23 mouse cellular contexts compared by ENCODE assay signal in the genomic region with DNA sequence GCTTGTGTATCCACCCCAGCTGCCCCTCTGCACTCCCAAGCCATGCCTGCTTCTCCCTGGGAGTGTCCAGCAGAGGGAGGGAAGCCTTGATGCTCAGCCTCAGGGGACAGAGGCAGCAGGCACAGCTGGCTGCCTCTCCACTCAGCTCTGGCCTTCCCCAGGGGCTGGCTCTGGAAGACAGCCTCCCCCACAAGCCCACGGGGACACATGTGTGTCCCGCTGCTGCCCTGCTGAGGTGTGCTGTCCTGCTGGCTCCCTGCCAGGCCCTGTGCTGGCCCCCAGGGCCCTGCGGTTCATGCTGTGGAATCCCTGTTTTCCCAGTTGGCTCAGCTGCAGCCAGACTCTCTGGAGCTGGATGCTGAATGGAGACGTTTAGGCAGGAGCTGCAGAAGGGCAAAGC. TPM values are rescaled to one million over a fixed set of nuclear protein-coding genes. Genes with fewer than 3 reads are reported as not detected.
DNase-seq lines count a peak whose midpoint lies in the region; ATAC-seq and TF ChIP-seq lines count a peak whose summit lies in the region.
"Not testable (repeated sequence)": the region's sequence is repeated elsewhere in the genome, so short reads cannot be mapped to it uniquely, and the experiment has no call there.
"Had no signal": no experiment of that assay in that cellular context is flagged by ENCODE, and none has a peak within 500 bp of the region (broad histone marks: within the 10 kb centered on the region; RNA-seq: fewer than 3 reads in every experiment).

No protein-coding gene starts in this region.

- H3K4me1 ChIP-seq in embryonic facial prominence, embryonic 14.5 days (ENCODE audit: control insufficient read depth, insufficient read depth, low read length); heart, embryonic 12.5 days (replicated peaks); hindbrain, embryonic 12.5 days; kidney, embryonic 16.5 days (ENCODE audit: insufficient read depth, low read length); limb, embryonic 13.5 days; midbrain, embryonic 13.5 days (replicated peaks): not testable (repeated sequence)
- H3K4me1 ChIP-seq in olfactory bulb, adult 2 months (ENCODE audit: control insufficient read depth, insufficient read depth, low read length): peaks cover 16% of the 10 kb centered on the region

- not testable (repeated sequence) for TF ChIP-seq CTCF in Patski (IDR thresholded peaks at IDR 0.05); olfactory bulb, adult 2 months (IDR thresholded peaks at IDR 0.05; ENCODE audit: insufficient read depth, low read depth, low read length)

- peak; percentile 54 for ATAC-seq in Patski
- ATAC-seq in embryonic facial prominence, embryonic 14.5 days (ENCODE audit: low read depth): 0 out of 2 replicates have a peak, but pooled peaks have one; percentile 26
- ATAC-seq in heart, embryonic 12.5 days (ENCODE audit: insufficient number of reproducible peaks, low FRiP score): peak; percentile 39
- ATAC-seq in hindbrain, embryonic 12.5 days (ENCODE audit: low FRiP score): 0 out of 2 replicates have a peak, but pooled peaks have one; percentile 43
- peak; percentile 42; the same call in 1 of the 2 replicates for ATAC-seq in kidney, embryonic 16.5 days (ENCODE audit: low FRiP score, low TSS enrichment)
- 0 out of 2 replicates have a peak, but pooled peaks have one; percentile 19 for ATAC-seq in limb, embryonic 13.5 days (ENCODE audit: low FRiP score, low read depth)
- not testable (repeated sequence) for ATAC-seq in midbrain, embryonic 13.5 days

- DNase-seq in Patski (ENCODE audit: low read depth, low spot score); embryonic facial prominence, embryonic 14.5 days (ENCODE audit: low spot score): not testable (repeated sequence)

- H3K36me3 ChIP-seq in embryonic facial prominence, embryonic 14.5 days (ENCODE audit: control insufficient read depth, insufficient read depth, low read length); heart, embryonic 12.5 days; hindbrain, embryonic 12.5 days; kidney, embryonic 16.5 days (ENCODE audit: insufficient read depth, low read length); limb, embryonic 13.5 days; midbrain, embryonic 13.5 days: not testable (repeated sequence)

- not testable (repeated sequence) for H3K4me3 ChIP-seq in embryonic facial prominence, embryonic 14.5 days (ENCODE audit: low read depth, low read length); heart, embryonic 12.5 days; hindbrain, embryonic 12.5 days; kidney, embryonic 16.5 days (ENCODE audit: low read length); limb, embryonic 13.5 days; midbrain, embryonic 13.5 days (replicated peaks); olfactory bulb, adult 2 months (ENCODE audit: insufficient read depth, low read depth, low read length)

- TF ChIP-seq POLR2A in olfactory bulb, adult 2 months (IDR thresholded peaks at IDR 0.05; ENCODE audit: insufficient read depth, low read depth, low read length): not testable (repeated sequence)

- not testable (repeated sequence) for H3K9ac ChIP-seq in embryonic facial prominence, embryonic 14.5 days (ENCODE audit: low read depth, low read length); hindbrain, embryonic 12.5 days; kidney, embryonic 16.5 days (replicated peaks; ENCODE audit: low read length); limb, embryonic 13.5 days
- H3K9ac ChIP-seq in heart, embryonic 12.5 days: peak overlapping the region; percentile 29; the same call in 1 of the 2 replicates
- peak overlapping the region; percentile 36; the same call in 1 of the 2 replicates for H3K9ac ChIP-seq in midbrain, embryonic 13.5 days (replicated peaks)

- CTCF ChIA-PET in Patski (lab: Charles Lee): not testable (repeated sequence)

- H3K27me3 ChIP-seq in Patski; embryonic facial prominence, embryonic 14.5 days (replicated peaks; ENCODE audit: control insufficient read depth, insufficient read depth, low read length); hindbrain, embryonic 12.5 days; kidney, embryonic 16.5 days (ENCODE audit: insufficient read depth, low read length); limb, embryonic 13.5 days; midbrain, embryonic 13.5 days: not testable (repeated sequence)
- peaks cover 19% of the 10 kb centered on the region for H3K27me3 ChIP-seq in heart, embryonic 12.5 days (replicated peaks)

- POLR2A ChIA-PET in Patski (lab: Charles Lee): not testable (repeated sequence)

- H3K9me3 ChIP-seq in embryonic facial prominence, embryonic 14.5 days (ENCODE audit: control insufficient read depth, low read length); heart, embryonic 12.5 days (replicated peaks); hindbrain, embryonic 12.5 days (replicated peaks); kidney, embryonic 16.5 days (ENCODE audit: low read length); limb, embryonic 13.5 days; midbrain, embryonic 13.5 days: not testable (repeated sequence)

- H3K27ac ChIP-seq in embryonic facial prominence, embryonic 14.5 days (replicated peaks; ENCODE audit: low read depth, low read length); heart, embryonic 12.5 days (ENCODE audit: poor library complexity, severe bottlenecking); hindbrain, embryonic 12.5 days; kidney, embryonic 16.5 days (ENCODE audit: low read length); limb, embryonic 13.5 days; midbrain, embryonic 13.5 days: not testable (repeated sequence)
- H3K27ac ChIP-seq in olfactory bulb, adult 2 months (ENCODE audit: insufficient read depth, low read depth, low read length): peak overlapping the region; percentile 91

- in situ Hi-C loops in Patski (cut with MboI; ENCODE audit: low pct_unique_long_range_greater_than_20kb): not testable (repeated sequence)

- H3K4me2 ChIP-seq in embryonic facial prominence, embryonic 14.5 days (ENCODE audit: low read depth, low read length); heart, embryonic 12.5 days; hindbrain, embryonic 12.5 days (replicated peaks); kidney, embryonic 16.5 days (replicated peaks; ENCODE audit: low read depth, low read length); limb, embryonic 13.5 days (replicated peaks); midbrain, embryonic 13.5 days (replicated peaks): not testable (repeated sequence)

- WGBS in embryonic facial prominence, embryonic 14.5 days: 16% methylated on average over 4 of the region's 4 CpGs
- 8% methylated on average over 4 of the region's 4 CpGs for WGBS in heart, embryonic 12.5 days
- WGBS in hindbrain, embryonic 12.5 days: 34% methylated on average over 4 of the region's 4 CpGs
- WGBS in kidney, embryonic 16.5 days: 10% methylated on average over 4 of the region's 4 CpGs
- WGBS in limb, embryonic 13.5 days: 6% methylated on average over 4 of the region's 4 CpGs
- whole genome bisulfite sequencing in midbrain, embryonic 13.5 days: 19% methylated on average over 4 of the region's 4 CpGs
- 15% methylated on average over 4 of the region's 4 CpGs for WGBS in olfactory bulb, adult 2 months

RNA-seq across cellular contexts. Expression of gene Iqcf4, which starts 24.6 kb away (rescaled TPM):
- not detected for polyA plus RNA-seq in Patski (2021)
- not detected in 2 replicates for polyA plus RNA-seq in embryonic facial prominence, embryonic 14.5 days (2014; fragmentation: Nextera tagmentation; extraction: Ambion mirVana)
- polyA plus RNA-seq in heart, embryonic 12.5 days (2016; fragmentation: Nextera tagmentation; extraction: Ambion mirVana): not detected in 2 replicates
- not detected in 2 replicates for polyA plus RNA-seq in hindbrain, embryonic 12.5 days (2016; fragmentation: Nextera tagmentation; extraction: Ambion mirVana)
- not detected in 2 replicates for polyA plus RNA-seq in kidney, embryonic 16.5 days (2015; fragmentation: Nextera tagmentation; extraction: Ambion mirVana)
- not detected in 2 replicates for polyA plus RNA-seq in limb, embryonic 13.5 days (2015; fragmentation: Nextera tagmentation; extraction: Ambion mirVana)
- not detected in 2 replicates for polyA plus RNA-seq in midbrain, embryonic 13.5 days (2015; fragmentation: Nextera tagmentation; extraction: Ambion mirVana)
- polyA plus RNA-seq in olfactory bulb, adult 2 months (2012; ENCODE audit: insufficient read depth, insufficient read length, low replicate concordance, missing spikeins): not detected in 2 replicates
- polyA plus RNA-seq: activated CD4-positive, CD25-positive, alpha-beta regulatory T cell, adult 4 months; brain, embryonic 14.5 days; C2C12; CD4-positive, CD25-positive, alpha-beta regulatory T cell, adult 4 months; embryonic facial prominence, embryonic 11.5 days; erythroblast, embryonic 14.5 days; forebrain, embryonic 12.5 days; forebrain, embryonic 15.5 days; heart, adult 2 months; heart, embryonic 10.5 days; heart, postnatal 0 days; hindbrain, embryonic 13.5 days; hindbrain, embryonic 16.5 days; intestine, embryonic 15.5 days had no signal

RNA-seq across cellular contexts. Expression of gene Iqcf6, which starts 31.0 kb away (rescaled TPM):
- not detected for polyA plus RNA-seq in Patski (2021)
- polyA plus RNA-seq in embryonic facial prominence, embryonic 14.5 days (2014; fragmentation: Nextera tagmentation; extraction: Ambion mirVana): not detected in 2 replicates
- polyA plus RNA-seq in heart, embryonic 12.5 days (2016; fragmentation: Nextera tagmentation; extraction: Ambion mirVana): not detected in 2 replicates
- not detected in 2 replicates for polyA plus RNA-seq in hindbrain, embryonic 12.5 days (2016; fragmentation: Nextera tagmentation; extraction: Ambion mirVana)
- polyA plus RNA-seq in kidney, embryonic 16.5 days (2015; fragmentation: Nextera tagmentation; extraction: Ambion mirVana): not detected in 2 replicates
- polyA plus RNA-seq in limb, embryonic 13.5 days (2015; fragmentation: Nextera tagmentation; extraction: Ambion mirVana): not detected in 2 replicates
- not detected in 2 replicates for polyA plus RNA-seq in midbrain, embryonic 13.5 days (2015; fragmentation: Nextera tagmentation; extraction: Ambion mirVana)
- polyA plus RNA-seq in olfactory bulb, adult 2 months (2012; ENCODE audit: insufficient read depth, insufficient read length, low replicate concordance, missing spikeins): not detected in 2 replicates
- polyA plus RNA-seq: activated CD4-positive, CD25-positive, alpha-beta regulatory T cell, adult 4 months; brain, embryonic 14.5 days; C2C12; CD4-positive, CD25-positive, alpha-beta regulatory T cell, adult 4 months; embryonic facial prominence, embryonic 11.5 days; erythroblast, embryonic 14.5 days; forebrain, embryonic 12.5 days; forebrain, embryonic 15.5 days; gonadal fat pad, adult 2 months; heart, adult 2 months; heart, embryonic 10.5 days; heart, postnatal 0 days; hindbrain, embryonic 13.5 days; hindbrain, embryonic 16.5 days; intestine, embryonic 15.5 days had no signal

RNA-seq across cellular contexts. Expression of gene Iqcf3, which starts 34.0 kb away (rescaled TPM):
- polyA plus RNA-seq in Patski (2021): not detected
- polyA plus RNA-seq in embryonic facial prominence, embryonic 14.5 days (2014; fragmentation: Nextera tagmentation; extraction: Ambion mirVana): not detected in 2 replicates
- not detected in 2 replicates for polyA plus RNA-seq in heart, embryonic 12.5 days (2016; fragmentation: Nextera tagmentation; extraction: Ambion mirVana)
- polyA plus RNA-seq in hindbrain, embryonic 12.5 days (2016; fragmentation: Nextera tagmentation; extraction: Ambion mirVana): not detected in 2 replicates
- polyA plus RNA-seq in kidney, embryonic 16.5 days (2015; fragmentation: Nextera tagmentation; extraction: Ambion mirVana): not detected in 2 replicates
- not detected in 2 replicates for polyA plus RNA-seq in limb, embryonic 13.5 days (2015; fragmentation: Nextera tagmentation; extraction: Ambion mirVana)
- polyA plus RNA-seq in midbrain, embryonic 13.5 days (2015; fragmentation: Nextera tagmentation; extraction: Ambion mirVana): not detected in 2 replicates
- polyA plus RNA-seq in olfactory bulb, adult 2 months (2012; ENCODE audit: insufficient read depth, insufficient read length, low replicate concordance, missing spikeins): not detected in 2 replicates
- polyA plus RNA-seq: activated CD4-positive, CD25-positive, alpha-beta regulatory T cell, adult 4 months; brain, embryonic 14.5 days; C2C12; CD4-positive, CD25-positive, alpha-beta regulatory T cell, adult 4 months; embryonic facial prominence, embryonic 11.5 days; erythroblast, embryonic 14.5 days; forebrain, embryonic 12.5 days; forebrain, embryonic 15.5 days; heart, adult 2 months; heart, embryonic 10.5 days; heart, postnatal 0 days; hindbrain, embryonic 13.5 days; hindbrain, embryonic 16.5 days; intestine, embryonic 15.5 days had no signal
